Comparison of ENCODE assay signal across 8 mouse cellular contexts in the genomic region with DNA sequence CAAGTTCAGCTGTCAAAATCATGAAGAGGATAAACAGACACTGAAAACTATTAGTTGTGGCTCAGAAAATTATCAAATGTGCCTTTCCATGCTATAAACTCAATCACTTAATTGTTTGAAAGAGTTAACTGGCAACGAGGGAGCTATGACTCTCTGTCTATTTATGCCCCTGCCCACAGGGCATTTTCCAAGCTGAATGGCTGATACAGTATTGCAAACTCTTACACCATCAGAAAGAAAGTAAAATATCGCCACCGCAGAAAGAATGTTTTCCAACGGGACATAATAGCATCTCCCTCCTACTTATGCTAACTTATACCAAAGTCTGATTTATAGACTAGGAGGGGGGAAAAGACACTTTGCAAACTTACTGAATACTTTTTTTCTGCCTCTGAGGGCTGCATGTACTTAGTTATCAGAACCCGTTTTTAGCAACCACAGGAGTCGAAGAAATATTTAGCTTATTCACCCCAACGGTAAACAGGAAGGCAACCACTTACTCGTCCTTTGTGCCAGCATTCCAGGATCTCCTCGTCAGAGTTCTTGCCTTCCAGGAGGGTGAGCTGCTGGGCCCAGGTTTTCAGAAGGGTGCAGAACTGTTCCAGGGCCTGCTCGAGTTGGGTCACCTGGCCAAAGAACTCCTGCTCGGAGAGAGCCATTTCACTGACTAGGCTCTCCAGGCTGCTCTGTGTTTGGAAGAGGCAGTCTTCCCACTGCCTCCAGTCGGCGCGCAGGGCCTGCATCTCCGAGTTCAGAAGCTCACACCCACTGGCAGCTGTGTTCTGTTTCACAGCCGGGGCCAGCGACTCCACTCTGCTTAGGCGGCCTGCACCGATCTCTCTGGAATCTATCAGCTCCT.
A peak's percentile ranks its signal among the peaks of the same experiment; 100 is the strongest.
DNase-seq lines count a peak whose midpoint lies in the region; ATAC-seq lines count a peak whose summit lies in the region.

No protein-coding gene starts in this region.

- H3K27me3 ChIP-seq in limb, embryonic 11.5 days (ENCODE audit: control insufficient read depth, insufficient read depth, low read length): no peaks in the 10 kb centered on the region

- peak overlapping the region; percentile 14 for H3K4me3 ChIP-seq in limb, embryonic 11.5 days (ENCODE audit: low read depth, low read length)

- 0 out of 2 replicates have a peak, but pooled peaks cover 4% of the 10 kb centered on the region for H3K4me1 ChIP-seq in limb, embryonic 11.5 days (ENCODE audit: control insufficient read depth, insufficient read depth, low read length)

- peak overlapping the region; percentile 28 for H3K4me2 ChIP-seq in limb, embryonic 11.5 days (ENCODE audit: low read depth, severe bottlenecking)

- 24% methylated on average over 19 of the region's 19 CpGs for WGBS in limb, embryonic 11.5 days

- DNase-seq in adrenal gland, postnatal 10 days: peak; percentile 35
- DNase-seq in fat pad, adult 2 months (ENCODE audit: extremely low read depth, low read depth, low spot score): peak; percentile 40
- DNase-seq in heart, adult 9 months (ENCODE audit: low spot score in 2 of 2): peak; percentile 79 to 82
- DNase-seq in kidney, adult 9 months: peak; percentile 53
- DNase-seq in limb, embryonic 11.5 days (ENCODE audit: low spot score): peak; percentile 88
- DNase-seq in neural tube, embryonic 10.5 days (ENCODE audit: extremely low spot score, low spot score): peak; percentile 51
- DNase-seq in urinary bladder, adult 18-20 months (ENCODE audit: low spot score in 2 of 2): peak; percentile 33 to 65

- H3K9me3 ChIP-seq in limb, embryonic 11.5 days (ENCODE audit: control insufficient read depth, low read length): no peaks in the 10 kb centered on the region

- H3K27ac ChIP-seq in limb, embryonic 11.5 days (replicated peaks; ENCODE audit: low read depth, low read length): peak overlapping the region; percentile 64; the same call in 1 of the 2 replicates

- peak; percentile 95 for ATAC-seq in limb, embryonic 11.5 days (ENCODE audit: insufficient number of reproducible peaks, low FRiP score, low TSS enrichment, low read depth)
- ATAC-seq in CD4-positive, CD25-positive, alpha-beta regulatory T cell, adult 4 months: no peak

- H3K36me3 ChIP-seq in limb, embryonic 11.5 days (ENCODE audit: control insufficient read depth, insufficient read depth, low read length): no peaks in the 10 kb centered on the region

- H3K9ac ChIP-seq in limb, embryonic 11.5 days (ENCODE audit: low read length): peak overlapping the region; percentile 39; the same call in 1 of the 2 replicates

Comparison
In these comparisons a context has a peak if more than half of its experiments do, and no peak if none do; other contexts are left out.
1. DNase-seq: peak in every context shown above with its lines; median percentile 88 in limb, embryonic 11.5 days; 80 in heart, adult 9 months; 53 in kidney, adult 9 months; 51 in neural tube, embryonic 10.5 days; 49 in urinary bladder, adult 18-20 months; 40 in fat pad, adult 2 months; 35 in adrenal gland, postnatal 10 days.